Mouse (Mus musculus) CH12.LX (cell line): ENCODE data around the gene Cela3a. TPM values are rescaled to one million over a fixed set of nuclear protein-coding genes. Genes with fewer than 3 reads are reported as not detected.

ENCODE experiments used
- DNase-seq: peaks from one replicate; pipeline ENCODE4 v3.0.0-alpha.2; 2013; ENCODE audit errors: extremely low read depth
- H3K27ac ChIP-seq: 2 replicates; pipeline ENCODE4 v1.5.1; 2012; ENCODE audit warnings: low read depth, mild to moderate bottlenecking, control low read depth, moderate library complexity; ENCODE audit not compliant: insufficient read depth
- H3K27me3 ChIP-seq: replicated peaks from 2 replicates; pipeline ENCODE3; 2012; ENCODE audit warnings: inconsistent platforms
- H3K36me3 ChIP-seq, 2 experiments: replicated peaks in 1 of 2; 2 replicates each; pipeline versions ENCODE3 to v1.6.1; 2012; ENCODE audit warnings: inconsistent platforms in 1 of 2, low read length in 1 of 2, mild to moderate bottlenecking in 1 of 2, mixed read lengths in 1 of 2, moderate library complexity in 1 of 2; ENCODE audit not compliant: control insufficient read depth in 1 of 2, insufficient read depth in 1 of 2
- H3K4me1 ChIP-seq, 2 experiments: 2 replicates each; pipeline ENCODE4 v1.6.1; 2012; ENCODE audit warnings: inconsistent platforms in 1 of 2, moderate library complexity in 1 of 2; ENCODE audit not compliant: insufficient read depth in 2 of 2, control insufficient read depth in 1 of 2
- H3K4me2 ChIP-seq: 2 replicates; pipeline ENCODE4 v1.6.1; 2012; ENCODE audit warnings: low read depth, mild to moderate bottlenecking, control low read depth; ENCODE audit not compliant: poor library complexity, insufficient read depth, severe bottlenecking
- H3K4me3 ChIP-seq, 3 experiments: fragments of 150-350 bp in 1 of 3; sonication (generic) in 1 of 3; replicated peaks in 1 of 3; 2 replicates each; pipeline versions ENCODE3 to v1.5.1; 2011 to 2012; ENCODE audit warnings: low read depth in 2 of 3, low read length in 2 of 3, mild to moderate bottlenecking in 2 of 3, moderate library complexity in 2 of 3, control low read depth in 1 of 3, improper control_type of control experiment in 1 of 3, inconsistent platforms in 1 of 3, mixed read lengths in 1 of 3; ENCODE audit not compliant: poor library complexity in 1 of 3
- H3K79me2 ChIP-seq: replicated peaks from 2 replicates; pipeline ENCODE4 v1.6.1; 2012; ENCODE audit warnings: mild to moderate bottlenecking, moderate library complexity; ENCODE audit not compliant: control insufficient read depth, poor library complexity, insufficient read depth, severe bottlenecking; ENCODE audit errors: extremely low read depth
- H3K9ac ChIP-seq: 2 replicates; pipeline ENCODE4 v1.6.1; 2012; ENCODE audit warnings: low read depth, mild to moderate bottlenecking, control low read depth, moderate library complexity; ENCODE audit not compliant: insufficient read depth
- H3K9me3 ChIP-seq: replicated peaks from 2 replicates; pipeline ENCODE3; 2012; ENCODE audit warnings: low read length, inconsistent platforms, mixed read lengths
- CHD2 ChIP-seq: IDR thresholded peaks from 2 replicates; pipeline ENCODE4 v1.6.1; 2011; ENCODE audit warnings: low read length, improper control_type of control experiment
- GABPA ChIP-seq: IDR thresholded peaks from 2 replicates; pipeline ENCODE4 v1.6.1; 2012; ENCODE audit warnings: low read depth, low read length, improper control_type of control experiment, inconsistent platforms; ENCODE audit not compliant: insufficient replicate concordance
- KAT2A ChIP-seq: IDR thresholded peaks from 2 replicates; pipeline ENCODE4 v1.6.1; 2012; ENCODE audit warnings: low read length, improper control_type of control experiment, inconsistent platforms; ENCODE audit not compliant: insufficient replicate concordance
- NELFE ChIP-seq: IDR thresholded peaks from 2 replicates; pipeline ENCODE4 v1.6.1; 2011; ENCODE audit warnings: low read depth, low read length, improper control_type of control experiment
- PAX5 ChIP-seq: IDR thresholded peaks from 2 replicates; pipeline ENCODE4 v1.6.1; 2012; ENCODE audit warnings: low read length, inconsistent platforms, mixed read lengths
- POLR2AphosphoS2 ChIP-seq: IDR thresholded peaks from 2 replicates; pipeline ENCODE4 v1.6.1; 2011; ENCODE audit warnings: low read depth, low read length, improper control_type of control experiment
- RCOR1 ChIP-seq: conservative IDR thresholded peaks from 2 replicates; pipeline ENCODE4 v1.6.1; 2012; ENCODE audit warnings: low read depth, mild to moderate bottlenecking, inconsistent platforms, low read length, improper control_type of control experiment
- SIN3A ChIP-seq: IDR thresholded peaks from 2 replicates; pipeline ENCODE4 v1.6.1; 2012; ENCODE audit warnings: low read length, improper control_type of control experiment, inconsistent platforms
- TBP ChIP-seq: conservative IDR thresholded peaks from 2 replicates; pipeline ENCODE4 v1.6.1; 2011; ENCODE audit warnings: low read depth, low read length, improper control_type of control experiment
- TCF12 ChIP-seq: IDR thresholded peaks from 2 replicates; pipeline ENCODE4 v1.6.1; 2014; ENCODE audit warnings: low read depth, mild to moderate bottlenecking, inconsistent platforms, low read length, improper control_type of control experiment
- USF1 ChIP-seq: IDR thresholded peaks from 2 replicates; pipeline ENCODE4 v1.6.1; 2014; ENCODE audit warnings: low read depth, mild to moderate bottlenecking, inconsistent platforms, low read length, improper control_type of control experiment
- ZKSCAN1 ChIP-seq: IDR thresholded peaks from 2 replicates; pipeline ENCODE4 v1.6.1; 2012; ENCODE audit warnings: low read depth, inconsistent platforms, low read length, improper control_type of control experiment, borderline replicate concordance
- ZNF384 ChIP-seq: IDR thresholded peaks from 2 replicates; pipeline ENCODE4 v1.6.1; 2012; ENCODE audit warnings: low read depth, low read length, improper control_type of control experiment, inconsistent platforms
- dilution Hi-C: fragments of 300-500 bp; cut with MboI; formaldehyde crosslinking; loops from 2 replicates; pipeline ENCODE4 v1.14.3; 2020; ENCODE audit warnings: low sequenced_read_pairs; ENCODE audit not compliant: extremely low pct_unique_long_range_greater_than_20kb, extremely low pct_ligation_motif_present
- in situ Hi-C: fragments of 300-500 bp; cut with MboI; formaldehyde crosslinking; loops from 3 replicates; pipeline ENCODE4 v1.14.3; 2019; ENCODE audit warnings: low sequenced_read_pairs, low pct_ligation_motif_present, low pct_unique_long_range_greater_than_20kb, mixed read lengths
- polyA plus RNA-seq: library from polyadenylated mRNA; unstranded; fragments of >175 nt; gene quantifications from 2 replicates; pipeline ENCODE4 v1.2.1, GENCODE M21; 2012; ENCODE audit warnings: low read depth; ENCODE audit not compliant: insufficient read length
- total RNA-seq, 2 experiments: library from RNA; depleted of rRNA; stranded (reverse); fragments of 300-350 nt in 1 of 2; fragments of >200 nt in 1 of 2; gene quantifications; 2 replicates each; pipeline ENCODE4 v1.2.3; 2012 to 2014

Gene Cela3a
- total and polyA plus RNA-seq, 3 experiments, result not detected

DNA sequence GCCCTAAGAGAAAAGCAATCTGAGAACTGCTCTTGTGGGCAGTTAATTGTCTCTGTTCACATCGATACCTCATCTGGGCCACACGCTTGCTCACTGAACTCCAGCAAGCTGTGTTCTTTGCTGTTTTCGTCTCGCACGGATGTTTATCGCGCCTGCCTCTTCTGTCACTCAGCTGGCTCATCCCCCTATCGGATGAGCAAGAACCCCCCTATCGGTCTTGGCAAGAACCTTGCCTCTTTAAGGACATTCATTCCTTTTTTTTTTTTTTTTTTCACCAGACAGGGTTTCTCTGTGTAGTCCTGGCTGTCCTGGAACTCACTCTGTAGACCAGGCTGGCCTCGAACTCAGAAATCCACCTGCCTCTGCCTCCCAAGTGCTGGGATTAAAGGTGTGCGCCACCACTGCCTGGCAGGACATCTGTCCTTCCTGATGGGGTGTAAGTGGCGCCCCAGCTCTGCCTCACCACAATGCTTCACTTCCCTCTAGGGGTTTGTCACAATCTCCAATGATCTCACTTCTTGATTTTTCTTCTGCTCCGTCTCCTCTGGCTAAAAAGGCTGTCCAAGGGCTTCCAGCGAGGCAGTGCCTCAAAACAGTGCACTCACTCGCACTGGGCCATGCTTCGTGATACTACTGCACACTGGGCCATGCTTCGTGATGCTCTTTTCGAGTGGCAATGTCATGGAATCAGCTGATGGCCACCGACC is 44.1 kb downstream of the Cela3a start:
- H3K79me2 ChIP-seq, result no peaks in the 10 kb centered on the region
- dilution Hi-C loops (no loop called here), in situ Hi-C loops (no loop called here)
- no peak overlapping the region for H3K9ac ChIP-seq
- no peaks in the 10 kb centered on the region for H3K9me3 ChIP-seq
- H3K27me3 ChIP-seq, result no peaks in the 10 kb centered on the region
- H3K4me3 ChIP-seq, result no peak overlapping the region
- H3K27ac ChIP-seq, result no peak overlapping the region
- peak; percentile 62 for DNase-seq
- H3K4me2 ChIP-seq, result no peak overlapping the region
- TF ChIP-seq CHD2 (no peak), TBP (peak; percentile 81), ZNF384 (peak; percentile 60)
- peaks cover 23 to 56% of the 10 kb centered on the region in 2 experiments for H3K4me1 ChIP-seq
- no peaks in the 10 kb centered on the region for H3K36me3 ChIP-seq

DNA sequence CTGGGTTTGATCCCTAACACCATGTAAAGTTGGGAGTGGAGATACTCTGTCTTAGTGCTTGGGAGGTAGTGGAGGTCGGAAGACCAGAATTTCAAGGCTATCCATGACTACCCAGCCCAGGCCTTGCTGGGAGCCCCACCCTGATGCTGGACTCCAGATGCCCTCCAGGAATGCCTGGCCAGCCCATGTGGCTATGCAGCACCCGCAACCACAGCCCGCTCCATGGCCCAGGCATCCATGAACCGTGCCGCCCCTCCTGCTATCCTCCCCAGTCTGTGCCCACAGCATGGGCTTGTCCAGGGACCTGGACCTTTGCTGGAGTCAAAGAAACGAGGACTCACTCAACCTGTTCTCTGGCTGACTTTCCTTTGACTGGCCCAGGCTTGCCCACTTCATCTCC is 44.8 kb downstream of the Cela3a start:
- H3K27me3 ChIP-seq, result no peaks in the 10 kb centered on the region
- peaks cover 23 to 53% of the 10 kb centered on the region in 2 experiments for H3K4me1 ChIP-seq
- no peak overlapping the region for H3K9ac ChIP-seq
- TF ChIP-seq KAT2A (no peak), NELFE (no peak), ZNF384 (no peak), TCF12 (no peak), PAX5 (no peak), USF1 (no peak), GABPA (no peak), ZKSCAN1 (no peak), POLR2AphosphoS2 (no peak)
- H3K27ac ChIP-seq, result no peak overlapping the region
- dilution Hi-C loops (no loop called here), in situ Hi-C loops (no loop called here)
- H3K79me2 ChIP-seq, result no peaks in the 10 kb centered on the region
- DNase-seq, result no peak
- H3K9me3 ChIP-seq, result peaks cover 2% of the 10 kb centered on the region
- no peak overlapping the region for H3K4me3 ChIP-seq
- H3K36me3 ChIP-seq, result no peaks in the 10 kb centered on the region
- no peak overlapping the region for H3K4me2 ChIP-seq

DNA sequence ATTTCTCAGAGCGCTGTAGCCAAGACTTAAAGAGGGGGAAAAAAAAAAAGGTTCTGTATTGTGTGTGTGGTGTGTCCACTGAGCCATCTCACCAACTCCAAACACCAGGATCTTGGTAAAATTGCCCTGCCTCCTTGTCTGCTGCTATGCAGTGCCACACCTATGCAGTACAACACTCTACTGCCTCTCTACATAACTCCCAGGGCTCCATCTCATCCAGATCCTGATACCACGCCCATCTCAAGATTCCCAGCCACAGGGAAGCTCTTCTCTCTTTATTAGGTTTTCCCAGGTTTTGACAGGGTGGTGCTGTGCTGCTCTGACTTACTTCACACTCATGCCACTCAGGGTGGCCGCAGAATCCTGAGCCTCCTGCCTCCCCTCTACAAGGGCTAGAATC is 48.6 kb downstream of the Cela3a start:
- TF ChIP-seq RCOR1, result no peak
- no peak for TF ChIP-seq SIN3A
- no peak for TF ChIP-seq KAT2A
- peaks cover 14% of the 10 kb centered on the region for H3K79me2 ChIP-seq
- H3K27me3 ChIP-seq, result peaks cover 1% of the 10 kb centered on the region
- in situ Hi-C loops, result no loop called here
- peaks cover 2% of the 10 kb centered on the region for H3K9me3 ChIP-seq
- H3K27ac ChIP-seq, result no peak overlapping the region
- H3K4me1 ChIP-seq, result peaks cover 12 to 34% of the 10 kb centered on the region in 2 experiments
- dilution Hi-C loops, result no loop called here
- no peak overlapping the region for H3K4me2 ChIP-seq
- H3K9ac ChIP-seq, result no peak overlapping the region
- H3K36me3 ChIP-seq, result no peaks in the 10 kb centered on the region
- H3K4me3 ChIP-seq, result no peak overlapping the region
- no peak for DNase-seq
